8 mouse cellular contexts compared by ENCODE assay signal in the genomic region with DNA sequence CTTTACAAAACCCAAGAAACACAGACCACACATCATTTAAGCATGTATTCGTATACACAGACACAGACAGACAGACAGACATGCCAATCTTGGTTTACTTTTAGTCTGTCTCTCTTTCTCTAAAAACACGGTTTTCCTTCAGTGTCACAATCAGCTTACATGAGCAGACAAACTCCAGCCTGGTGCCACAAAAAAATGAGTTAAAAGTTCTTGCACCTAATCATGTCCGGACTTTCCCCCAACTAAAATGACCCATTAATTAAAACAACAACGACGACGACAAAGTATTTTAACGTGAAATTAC. TPM values are rescaled to one million over a fixed set of nuclear protein-coding genes. Genes with fewer than 3 reads are reported as not detected.
A peak's percentile ranks its signal among the peaks of the same experiment; 100 is the strongest.
DNase-seq lines count a peak whose midpoint lies in the region; ATAC-seq and TF ChIP-seq lines count a peak whose summit lies in the region.

No protein-coding gene starts in this region.

- H3K4me1 ChIP-seq in kidney, postnatal 0 days (replicated peaks; ENCODE audit: insufficient read depth, low read length): peaks cover 9% of the 10 kb centered on the region
- H3K4me1 ChIP-seq in hindbrain, embryonic 16.5 days (ENCODE audit: control insufficient read depth, insufficient read depth, low read depth, low read length): peaks cover 15% of the 10 kb centered on the region
- H3K4me1 ChIP-seq in midbrain, postnatal 0 days (ENCODE audit: insufficient read depth, low read length): no peaks in the 10 kb centered on the region

- no peak for ATAC-seq in kidney, postnatal 0 days (replicated peaks; ENCODE audit: low FRiP score, low read depth)
- ATAC-seq in hindbrain, embryonic 16.5 days: no peak
- ATAC-seq in midbrain, postnatal 0 days (ENCODE audit: low FRiP score): no peak

- H3K36me3 ChIP-seq in kidney, postnatal 0 days (ENCODE audit: insufficient read depth, low read length): no peaks in the 10 kb centered on the region; the same call in 1 of the 2 replicates
- no peaks in the 10 kb centered on the region for H3K36me3 ChIP-seq in hindbrain, embryonic 16.5 days (ENCODE audit: control insufficient read depth, insufficient read depth, low read length)
- no peaks in the 10 kb centered on the region for H3K36me3 ChIP-seq in midbrain, postnatal 0 days (ENCODE audit: insufficient read depth, low read length)

- peak overlapping the region; percentile 96 for H3K9ac ChIP-seq in kidney, postnatal 0 days (ENCODE audit: low read depth, low read length)
- H3K9ac ChIP-seq in hindbrain, embryonic 16.5 days (ENCODE audit: low read depth, low read length): peak overlapping the region; percentile 93
- peak overlapping the region; percentile 87; the same call in 1 of the 2 replicates for H3K9ac ChIP-seq in midbrain, postnatal 0 days (replicated peaks; ENCODE audit: low read length, poor library complexity, severe bottlenecking)

- H3K9me3 ChIP-seq in kidney, postnatal 0 days (replicated peaks; ENCODE audit: low read length): no peaks in the 10 kb centered on the region
- H3K9me3 ChIP-seq in hindbrain, embryonic 16.5 days (ENCODE audit: control insufficient read depth, low read length): no peaks in the 10 kb centered on the region
- no peaks in the 10 kb centered on the region for H3K9me3 ChIP-seq in midbrain, postnatal 0 days (ENCODE audit: low read length)

- no peak for DNase-seq in kidney, postnatal 0 days (ENCODE audit: low spot score)
- DNase-seq in kidney, adult 9 months: no peak
- DNase-seq in c-Kit-negative CD71-positive TER-119-positive erythroid progenitor cells, embryonic 14.5 days (ENCODE audit: low read depth, low spot score): peak; percentile 26
- DNase-seq in midbrain, postnatal 0 days (ENCODE audit: low spot score): no peak
- DNase-seq in T-cell, adult 2 months (ENCODE audit: low spot score): no peak
- no peak for DNase-seq in kidney, postnatal 14 days
- no peak for DNase-seq in spleen, postnatal 14 days (ENCODE audit: low spot score in 2 of 2)

- 0 out of 2 replicates have a peak, but pooled peaks have one; percentile 2 for TF ChIP-seq CTCF in kidney, postnatal 0 days (IDR thresholded peaks at IDR 0.05; ENCODE audit: low read depth)
- TF ChIP-seq CTCF in midbrain, postnatal 0 days (IDR thresholded peaks at IDR 0.05): no peak

- WGBS in kidney, postnatal 0 days: 1% methylated on average over 7 of the region's 7 CpGs
- WGBS in hindbrain, embryonic 16.5 days: 6% methylated on average over 7 of the region's 7 CpGs
- WGBS in midbrain, postnatal 0 days: 3% methylated on average over 7 of the region's 7 CpGs

- H3K27me3 ChIP-seq in kidney, postnatal 0 days (ENCODE audit: insufficient read depth, low read length): no peaks in the 10 kb centered on the region
- H3K27me3 ChIP-seq in hindbrain, embryonic 16.5 days (replicated peaks; ENCODE audit: control insufficient read depth, insufficient read depth, low read length): no peaks in the 10 kb centered on the region
- H3K27me3 ChIP-seq in midbrain, postnatal 0 days (ENCODE audit: insufficient read depth, low read length): no peaks in the 10 kb centered on the region

- H3K4me2 ChIP-seq in kidney, postnatal 0 days (ENCODE audit: low read length): peak overlapping the region; percentile 65
- peak overlapping the region; percentile 71 for H3K4me2 ChIP-seq in hindbrain, embryonic 16.5 days (ENCODE audit: low read length)
- peak overlapping the region; percentile 53 for H3K4me2 ChIP-seq in midbrain, postnatal 0 days (ENCODE audit: low read depth, low read length, poor library complexity, severe bottlenecking)

- H3K27ac ChIP-seq in kidney, postnatal 0 days: 0 out of 2 replicates have a peak overlapping the region, but pooled peaks have one; percentile 3
- no peak overlapping the region for H3K27ac ChIP-seq in hindbrain, embryonic 16.5 days (ENCODE audit: low read depth, low read length)
- no peak overlapping the region for H3K27ac ChIP-seq in midbrain, postnatal 0 days (ENCODE audit: low read depth, low read length)

- peak overlapping the region; percentile 97 for H3K4me3 ChIP-seq in kidney, postnatal 0 days (replicated peaks; ENCODE audit: low read depth, low read length)
- H3K4me3 ChIP-seq in hindbrain, embryonic 16.5 days (ENCODE audit: low read length): peak overlapping the region; percentile 83
- H3K4me3 ChIP-seq in midbrain, postnatal 0 days (ENCODE audit: low read depth, low read length): peak overlapping the region; percentile 89

RNA-seq across cellular contexts. Expression of gene Nrip1, which starts 2.1 kb away (rescaled TPM):
- polyA plus RNA-seq in kidney, postnatal 0 days (2015; fragmentation: Nextera tagmentation; extraction: Ambion mirVana): 33.7 and 36.4 TPM in 2 replicates
- 29.0 and 30.4 TPM in 2 replicates for polyA plus RNA-seq in hindbrain, embryonic 16.5 days (2015; fragmentation: Nextera tagmentation; extraction: Ambion mirVana)
- 33.7 and 55.8 TPM in 2 replicates for total RNA-seq in midbrain, postnatal 0 days (2014; rRNA removed)
- 27.2 and 29.5 TPM in 2 replicates for polyA plus RNA-seq in midbrain, postnatal 0 days (2015; fragmentation: Nextera tagmentation; extraction: Ambion mirVana)
